Mouse (Mus musculus) kidney, adult 2 months (tissue): Measurements from ENCODE around the gene Olfr922. TPM values are rescaled to one million over a fixed set of nuclear protein-coding genes. Genes with fewer than 3 reads are reported as not detected.

Experiments
- DNase-seq: peaks from one replicate; pipeline ENCODE4 v3.0.0; 2021
- H3K27ac ChIP-seq: fragments of 200-500 bp; 2 replicates; pipeline ENCODE4 v1.5.1; 2012; ENCODE audit warnings: low read depth, low read length, control low read depth, inconsistent platforms; ENCODE audit not compliant: insufficient read depth
- H3K27me3 ChIP-seq: fragments of 200-500 bp; replicated peaks from 2 replicates; pipeline ENCODE4 v1.6.1; 2012; ENCODE audit warnings: mild to moderate bottlenecking, moderate library complexity, low read length, inconsistent platforms; ENCODE audit not compliant: control insufficient read depth, insufficient read depth
- H3K36me3 ChIP-seq: fragments of 200-500 bp; 2 replicates; pipeline ENCODE4 v1.6.1; 2012; ENCODE audit warnings: mild to moderate bottlenecking, moderate library complexity, low read length, inconsistent platforms; ENCODE audit not compliant: control insufficient read depth, insufficient read depth
- H3K4me1 ChIP-seq: fragments of 200-500 bp; 2 replicates; pipeline ENCODE4 v1.6.1; 2011; ENCODE audit warnings: low read length; ENCODE audit not compliant: control insufficient read depth, insufficient read depth
- H3K4me3 ChIP-seq: fragments of 200-500 bp; 2 replicates; pipeline ENCODE4 v1.5.1; 2011; ENCODE audit warnings: mild to moderate bottlenecking, low read depth, low read length, control low read depth; ENCODE audit not compliant: insufficient read depth
- CTCF ChIP-seq: fragments of 200-500 bp; conservative IDR thresholded peaks from 2 replicates; pipeline ENCODE4 v1.5.1; 2011; ENCODE audit warnings: low read depth, mild to moderate bottlenecking, control low read depth, low read length, moderate library complexity, mixed read lengths; ENCODE audit not compliant: insufficient read depth, insufficient read length
- POLR2A ChIP-seq: fragments of 200-500 bp; IDR thresholded peaks from one replicate; pipeline ENCODE4 v1.6.1; 2011; ENCODE audit warnings: low read depth, low read length, control low read depth
- WGBS: fragments of 180-500 bp; shearing (Covaris S2); methylation state at CpG from one replicate; pipeline ENCODE4 v1.1.7; 2018; 5-methylcytosine and 5-hydroxymethylcytosine counted together
- polyA plus RNA-seq: library from polyadenylated mRNA; depleted of rRNA; stranded (reverse); fragments of >200 nt; gene quantifications from 2 replicates; pipeline ENCODE4 v1.2.3, GENCODE M21; 2012; rRNA removed

Gene Olfr922
- polyA plus RNA-seq, 1 experiment, result not detected

DNA sequence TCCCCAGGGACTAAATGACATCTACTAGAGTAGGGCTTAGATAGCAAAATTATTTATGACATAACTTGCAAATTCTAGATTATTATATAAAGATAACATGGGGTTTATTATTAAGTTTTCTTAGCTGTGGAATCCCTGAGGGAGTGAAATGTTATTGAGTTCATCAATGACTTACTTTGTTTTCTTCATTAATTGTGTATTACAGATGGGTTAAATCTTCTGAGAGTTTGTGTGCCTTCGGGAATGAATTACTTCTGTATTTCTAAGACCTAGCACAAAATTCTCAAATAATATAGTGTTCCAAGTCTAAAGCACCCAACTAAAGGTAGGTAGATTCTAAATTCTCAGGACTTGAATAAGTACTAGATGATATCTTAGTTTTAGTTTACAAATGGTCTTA is 29.7 kb downstream of the Olfr922 start, which contains the start of gene Olfr924:
TSS of gene Olfr924 (plus strand) at position 301 of the 400 bp plus-strand sequence.
- TF ChIP-seq POLR2A (no peak), CTCF (no peak)
- Histone ChIP-seq H3K4me1 (no peaks in the 10 kb centered on the region), H3K27me3 (no peaks in the 10 kb centered on the region), H3K4me3 (no peak within 1 kb of the TSS), H3K27ac (no peak within 1 kb of the TSS), H3K36me3 (no peaks in the 10 kb centered on the region)
- WGBS, result 91% methylated on average over 1 of the region's 1 CpGs
- DNase-seq, result no peak

DNA sequence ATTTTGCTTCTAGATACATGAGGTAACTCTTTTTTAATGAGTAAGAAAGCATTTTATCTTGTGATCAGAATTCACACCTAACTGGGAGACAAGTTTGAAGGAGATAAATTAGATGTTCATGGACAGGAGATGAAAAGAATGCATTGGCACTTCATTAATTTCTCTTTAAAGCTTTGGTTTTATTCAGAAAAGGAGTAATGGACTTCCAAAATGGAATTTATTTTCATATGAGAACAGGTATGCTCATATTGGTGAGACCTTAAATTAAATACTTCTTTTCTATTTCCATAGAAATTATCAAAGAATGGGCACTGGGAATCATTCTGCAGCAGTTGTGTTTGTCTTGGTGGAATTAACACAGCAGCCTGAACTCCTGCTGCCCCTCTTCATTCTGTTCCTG is 40.3 kb downstream of the Olfr922 start, which contains the start of gene Olfr26:
TSS of gene Olfr26 (plus strand) at position 301 of the 400 bp plus-strand sequence.
- Histone ChIP-seq H3K4me1 (no peaks in the 10 kb centered on the region), H3K4me3 (no peak within 1 kb of the TSS), H3K27me3 (no peaks in the 10 kb centered on the region), H3K27ac (no peak within 1 kb of the TSS), H3K36me3 (no peaks in the 10 kb centered on the region)
- no peak for TF ChIP-seq CTCF
- TF ChIP-seq POLR2A, result no peak
- no peak for DNase-seq

Other genes starting within 250 kb of the Olfr922 start
- not detected in 2 replicates for gene Olfr912, start 234.4 kb upstream of the Olfr922 start, polyA plus RNA-seq
- gene Olfr913, start 221.9 kb upstream of the Olfr922 start, polyA plus RNA-seq, result not detected in 2 replicates
- gene Olfr914, start 209.5 kb upstream of the Olfr922 start, polyA plus RNA-seq, result not detected in 2 replicates
- gene Olfr916, start 154.7 kb upstream of the Olfr922 start, polyA plus RNA-seq, result not detected in 2 replicates
- not detected in 2 replicates for gene Olfr917, start 148.8 kb upstream of the Olfr922 start, polyA plus RNA-seq
- not detected in 2 replicates for gene Olfr918, start 140.0 kb upstream of the Olfr922 start, polyA plus RNA-seq
- gene Olfr919, start 110.9 kb upstream of the Olfr922 start, polyA plus RNA-seq, result not detected in 2 replicates
- 16.8 and 17.7 TPM in 2 replicates for gene Vwa5a, start 96.3 kb upstream of the Olfr922 start, polyA plus RNA-seq
- 0.07 and 0.11 TPM in 2 replicates for gene Olfr920, start 62.3 kb upstream of the Olfr922 start, polyA plus RNA-seq
- not detected in 2 replicates for gene Olfr921, start 41.5 kb upstream of the Olfr922 start, polyA plus RNA-seq
- gene Olfr923, start 11.9 kb downstream of the Olfr922 start, polyA plus RNA-seq, result not detected in 2 replicates
- gene Olfr924, start 29.8 kb downstream of the Olfr922 start, polyA plus RNA-seq, result not detected in 2 replicates
- gene Olfr26, start 40.4 kb downstream of the Olfr922 start, polyA plus RNA-seq, result not detected in 2 replicates
- gene Olfr926, start 62.5 kb downstream of the Olfr922 start, polyA plus RNA-seq, result not detected in 2 replicates
- not detected in 2 replicates for gene Olfr930, start 115.2 kb downstream of the Olfr922 start, polyA plus RNA-seq
- not detected in 2 replicates for gene Olfr933, start 157.7 kb downstream of the Olfr922 start, polyA plus RNA-seq
- gene Olfr934, start 173.7 kb downstream of the Olfr922 start, polyA plus RNA-seq, result not detected in 2 replicates
- not detected in 2 replicates for gene Olfr935, start 185.1 kb downstream of the Olfr922 start, polyA plus RNA-seq
- gene Olfr146, start 208.8 kb downstream of the Olfr922 start, polyA plus RNA-seq, result not detected in 2 replicates